Mouse (Mus musculus): Measurements from ENCODE around the gene Nup107.

Gene Nup107

DNA sequence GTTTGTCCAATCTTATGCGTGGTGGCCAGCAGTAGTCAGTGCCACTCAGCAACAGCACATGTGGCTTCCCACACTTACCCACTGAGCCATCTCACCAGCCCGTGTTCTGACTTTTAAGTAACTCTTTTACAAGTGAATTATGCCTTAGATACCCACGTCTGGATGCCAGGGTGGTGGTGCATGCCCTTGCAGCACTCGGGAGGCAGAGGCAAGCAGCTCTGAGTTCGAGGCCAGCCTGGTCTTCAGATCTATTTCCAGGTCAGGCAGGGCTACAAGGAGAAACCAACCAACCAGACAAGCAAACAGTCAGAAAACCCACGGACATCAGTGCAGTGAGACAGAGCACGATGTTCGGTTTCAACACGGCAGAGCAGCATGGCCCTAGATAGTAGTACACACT is 9.4 kb upstream of the Nup107 start:
- DNase-seq (ENCODE audit: low read depth, low spot score): no peak

DNA sequence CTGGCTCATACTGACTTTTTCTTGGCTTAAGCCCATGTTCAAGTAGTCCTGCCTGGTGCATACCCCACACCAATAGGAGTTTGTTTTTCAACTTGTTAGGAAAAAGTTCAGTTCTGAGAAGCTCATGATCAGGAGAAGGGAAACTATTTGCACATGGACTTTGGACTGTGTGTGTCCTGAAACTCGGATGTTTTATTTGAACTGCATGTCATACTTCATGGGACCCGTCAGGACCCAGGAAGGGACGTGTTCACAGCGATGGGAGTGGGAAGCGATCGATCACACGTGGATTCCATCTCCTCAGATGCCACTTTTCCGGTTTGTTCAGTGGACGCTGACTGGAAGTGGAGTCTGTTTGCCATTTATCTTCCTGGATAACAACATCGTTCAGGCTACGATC is 7.3 kb upstream of the Nup107 start:
- DNase-seq (ENCODE audit: low read depth, low spot score): no peak

DNA sequence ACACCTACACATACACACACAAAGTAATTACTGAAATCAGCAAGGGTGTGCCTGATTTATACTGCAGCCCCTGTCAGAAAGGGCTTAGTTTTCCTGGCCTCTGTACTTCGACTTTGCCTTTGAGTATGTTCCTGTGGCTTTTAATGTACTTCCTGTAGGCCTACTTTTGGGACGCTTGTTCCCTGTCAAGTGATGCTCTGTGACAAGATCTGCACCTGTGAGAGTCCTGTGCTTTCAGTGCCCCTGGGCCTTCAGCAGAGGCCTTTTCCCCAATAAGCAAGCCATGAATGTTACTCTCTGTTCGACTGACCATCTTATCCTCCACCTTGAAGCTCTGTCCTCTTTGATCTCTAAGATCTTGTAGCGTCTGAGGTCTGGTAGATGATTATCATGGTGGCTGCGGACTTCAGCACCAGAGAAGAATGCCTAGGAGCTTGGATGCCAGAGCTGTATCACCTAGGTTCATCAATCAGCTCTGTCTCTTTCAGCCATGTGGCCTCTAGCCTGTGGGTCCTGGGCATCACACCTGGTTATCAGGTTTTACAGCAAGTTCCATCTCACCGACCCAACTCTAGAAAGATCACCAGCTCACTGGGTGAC is 6.0 kb upstream of the Nup107 start:
- DNase-seq (ENCODE audit: low read depth, low spot score): no peak

DNA sequence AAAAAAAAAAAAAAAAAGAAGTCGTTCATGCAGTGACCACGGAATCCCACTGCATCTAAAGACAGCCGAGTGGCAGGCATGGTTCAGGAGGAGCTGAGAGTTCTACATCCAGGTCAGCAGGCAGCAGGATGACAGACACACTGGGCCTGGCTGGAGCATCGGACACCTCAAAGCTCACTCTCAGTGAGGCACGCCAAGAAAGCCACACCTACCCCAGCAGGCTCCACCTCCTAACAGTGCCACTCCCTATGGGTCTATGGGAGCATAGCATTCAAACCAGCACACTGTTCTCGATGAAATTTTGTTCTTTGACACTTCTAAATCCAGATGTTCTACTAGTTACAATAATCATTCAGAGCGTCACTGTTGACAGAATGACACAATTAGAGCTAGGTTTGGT is 5.2 kb upstream of the Nup107 start:
- no peak for DNase-seq (ENCODE audit: low read depth, low spot score)

DNA sequence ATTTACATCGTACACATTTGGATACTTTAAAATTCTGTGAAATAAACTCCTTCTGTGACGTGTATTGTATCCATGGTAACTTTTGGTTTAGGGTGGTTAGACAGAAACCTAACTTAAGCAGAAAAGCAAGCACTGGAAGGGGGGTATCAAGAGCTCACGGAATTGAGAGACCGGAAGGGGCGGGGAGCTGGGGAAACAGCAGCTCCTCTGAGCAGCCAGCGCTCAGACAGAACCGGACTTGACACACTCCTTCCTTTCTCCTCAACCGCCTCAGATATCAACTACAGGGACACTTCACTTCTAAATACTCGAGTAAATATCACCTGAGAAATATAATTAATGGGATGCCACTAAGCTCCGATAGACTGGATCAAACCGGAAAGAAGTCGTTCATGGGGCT is 4.6 kb upstream of the Nup107 start:
- no peak for DNase-seq (ENCODE audit: low read depth, low spot score)

DNA sequence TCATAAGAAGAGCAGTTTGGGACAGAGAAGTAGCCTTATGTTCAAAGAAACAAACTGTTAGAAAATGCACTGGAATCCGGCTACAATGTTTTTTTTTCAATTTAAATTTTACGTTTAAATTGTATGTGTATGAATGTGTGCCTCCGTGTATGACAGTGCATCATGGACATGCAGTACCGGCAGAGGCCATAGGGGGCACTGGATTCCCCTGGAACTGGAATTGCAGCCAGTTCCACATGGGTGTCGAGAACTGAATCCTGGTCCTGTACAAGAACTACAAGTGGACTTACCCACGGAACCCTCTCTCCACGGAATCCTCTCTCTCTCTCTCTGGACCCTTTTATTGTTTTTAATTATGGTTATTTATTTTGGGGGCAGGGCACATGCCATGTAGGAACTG is 3.7 kb upstream of the Nup107 start:
- DNase-seq (ENCODE audit: low read depth, low spot score): no peak

DNA sequence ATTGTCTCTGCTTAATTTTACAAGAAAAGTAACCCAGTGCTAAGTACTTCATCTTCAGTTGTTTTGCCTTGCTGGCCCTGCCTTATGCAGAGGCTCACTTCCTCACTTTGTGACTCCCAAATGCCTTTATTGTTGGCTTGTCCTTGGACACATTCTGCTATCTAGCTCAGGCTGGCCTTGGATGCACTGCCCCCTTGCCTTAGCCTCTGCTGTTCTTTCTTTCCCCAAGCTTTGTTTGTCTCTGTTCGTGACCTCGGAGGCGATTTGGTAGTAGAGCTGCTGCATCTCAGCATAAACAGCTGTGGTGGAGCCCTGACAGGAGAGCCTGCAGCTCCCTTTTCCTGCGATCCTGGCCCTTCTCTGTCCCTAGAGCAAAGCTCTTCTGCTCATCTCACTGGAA is 2.7 kb upstream of the Nup107 start:
- DNase-seq (ENCODE audit: low read depth, low spot score): no peak

DNA sequence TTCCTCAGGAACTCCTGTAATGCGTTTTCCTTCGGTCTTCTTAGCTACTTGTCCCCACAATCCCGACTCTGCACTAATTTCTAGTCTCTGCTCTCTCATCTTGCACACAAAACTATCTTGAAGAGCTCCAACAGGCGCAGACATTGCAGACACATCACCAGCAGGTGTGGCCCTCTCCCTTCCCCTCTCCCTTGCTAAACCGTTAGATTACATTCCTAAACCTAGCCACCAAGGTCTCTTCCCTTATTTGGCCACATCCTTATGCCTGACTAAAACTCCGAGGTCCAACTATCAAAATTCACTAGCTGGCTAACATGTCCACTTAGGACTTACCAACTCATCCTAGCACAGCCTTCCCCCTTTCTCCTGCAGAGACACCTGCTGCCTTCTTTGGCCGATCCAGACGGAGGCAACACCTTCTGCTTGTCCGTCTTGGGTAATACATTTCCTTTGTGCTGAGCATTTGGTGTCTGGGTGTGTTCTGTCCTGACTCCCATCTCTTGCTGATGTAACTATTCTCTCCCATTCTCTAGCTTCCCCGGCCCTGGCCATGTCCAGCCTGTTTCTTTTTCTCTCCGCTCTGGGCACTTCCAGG is 1.0 kb upstream of the Nup107 start:
- no peak for DNase-seq (ENCODE audit: low read depth, low spot score)

DNA sequence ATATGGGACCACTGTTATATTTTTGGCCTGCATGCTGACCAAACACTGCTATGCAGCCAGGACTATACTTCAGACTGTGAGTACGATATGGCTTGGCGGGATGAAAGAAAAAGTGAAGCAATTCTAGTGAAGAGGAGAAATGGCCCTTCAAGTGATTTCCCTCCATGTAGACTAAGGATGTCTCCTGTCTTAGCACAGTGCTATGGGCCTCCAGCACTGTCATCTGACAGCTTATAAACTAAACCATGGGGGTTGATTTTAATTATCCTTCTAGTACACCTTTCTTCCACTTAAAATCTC is 1.4 kb downstream of the Nup107 start:
- no peak for DNase-seq (ENCODE audit: low read depth, low spot score)

DNA sequence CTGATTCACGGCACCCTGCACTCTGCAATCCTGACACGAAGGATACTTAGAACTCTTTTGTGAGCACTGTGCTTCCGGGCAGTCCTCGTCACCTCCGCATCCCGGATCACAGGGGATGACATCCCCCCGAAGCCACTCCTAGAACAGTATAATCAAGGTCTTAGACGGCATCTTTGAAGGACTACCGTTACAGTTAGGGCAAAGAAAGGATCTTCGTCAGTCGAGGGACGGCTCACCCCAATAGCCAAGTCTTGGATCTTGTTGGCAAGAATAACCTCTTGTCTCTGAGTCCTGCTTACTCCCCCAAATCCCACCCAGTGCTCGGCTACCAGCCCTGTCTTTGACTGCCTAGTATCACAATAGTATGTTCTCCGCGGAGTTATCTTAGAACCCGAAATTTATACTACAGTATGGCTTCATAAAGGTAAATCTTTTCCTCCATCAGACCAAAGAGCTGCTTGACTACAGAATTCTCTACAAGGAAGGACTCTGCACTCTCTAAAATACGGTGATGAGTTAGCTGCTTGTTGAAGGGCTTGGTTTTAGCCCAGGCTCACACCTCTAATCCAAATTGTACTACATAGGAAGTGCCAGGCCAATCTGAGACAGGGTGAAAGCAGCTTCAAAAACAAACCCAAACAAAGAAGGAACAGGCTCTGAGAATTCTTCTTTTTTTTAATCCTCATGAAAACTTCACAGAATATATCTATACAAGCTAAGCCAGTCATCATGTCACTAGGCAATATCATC is 1.9 kb downstream of the Nup107 start:
- no peak for DNase-seq (ENCODE audit: low read depth, low spot score)

DNA sequence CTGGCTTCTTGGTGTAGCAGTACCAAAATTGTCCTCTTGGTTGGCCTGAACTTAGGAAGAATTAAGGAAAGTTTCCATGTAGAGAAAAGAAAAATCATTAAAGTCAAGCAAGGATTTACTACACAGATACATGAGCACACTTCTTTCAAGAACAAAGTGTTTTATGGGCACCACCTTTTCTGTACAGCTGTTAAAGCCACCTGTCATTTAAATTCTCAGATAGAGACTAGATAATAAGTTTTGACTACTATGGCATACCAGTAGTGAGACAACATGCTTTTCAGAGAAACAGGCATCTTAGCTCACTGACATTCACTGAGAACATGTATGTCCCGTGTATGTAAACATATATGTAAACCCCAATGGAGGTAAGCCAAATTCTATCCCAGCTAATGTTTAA is 2.5 kb downstream of the Nup107 start:
- DNase-seq (ENCODE audit: low read depth, low spot score): no peak

DNA sequence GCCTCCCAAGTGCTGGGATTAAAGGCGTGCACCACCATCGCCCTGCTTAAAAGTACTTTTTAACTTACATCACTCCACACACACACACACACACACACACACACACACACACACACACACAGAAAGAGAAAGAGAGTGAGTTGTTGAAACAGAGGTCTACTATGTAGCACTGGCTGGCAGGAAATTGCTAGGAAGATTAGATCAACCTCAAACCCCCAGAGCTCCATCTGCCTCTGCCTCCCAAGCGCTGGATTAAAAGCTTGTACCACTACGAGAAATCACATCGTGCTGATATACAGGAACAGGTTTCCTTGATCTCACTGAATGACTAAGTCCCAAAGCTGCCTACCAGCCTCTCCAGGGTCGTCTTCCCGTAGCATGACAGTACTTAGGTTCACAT is 7.9 kb downstream of the Nup107 start:
- DNase-seq (ENCODE audit: low read depth, low spot score): no peak

DNA sequence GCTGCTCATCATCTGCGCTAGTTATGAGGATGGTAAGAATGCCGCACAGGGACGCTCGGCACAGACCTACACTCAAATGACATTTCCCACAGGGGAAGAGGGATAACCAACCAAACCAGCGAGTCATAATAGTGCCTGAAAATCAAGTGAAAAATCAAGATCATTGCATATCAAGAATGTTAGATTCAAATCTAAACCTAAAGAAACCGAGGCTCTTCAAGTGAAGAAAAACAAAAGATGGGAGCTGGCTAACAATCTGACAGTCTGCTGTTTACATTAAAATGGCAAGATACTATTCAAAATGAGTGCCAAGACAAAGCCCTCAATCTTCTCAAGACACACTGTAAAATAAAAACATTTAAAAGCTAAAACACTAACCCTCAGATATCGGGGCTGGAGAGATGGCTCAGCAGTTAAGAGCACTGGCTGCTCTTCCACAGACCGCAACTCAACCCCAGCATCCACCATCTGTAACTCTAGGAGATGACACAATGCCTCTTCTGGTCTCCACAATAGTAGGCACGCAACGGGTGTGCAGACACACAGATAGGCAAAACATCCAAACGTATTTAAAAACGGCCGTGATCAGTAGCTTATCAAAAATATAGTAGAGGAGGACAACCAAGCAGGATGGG is 8.6 kb downstream of the Nup107 start:
- no peak for DNase-seq (ENCODE audit: low read depth, low spot score)

DNA sequence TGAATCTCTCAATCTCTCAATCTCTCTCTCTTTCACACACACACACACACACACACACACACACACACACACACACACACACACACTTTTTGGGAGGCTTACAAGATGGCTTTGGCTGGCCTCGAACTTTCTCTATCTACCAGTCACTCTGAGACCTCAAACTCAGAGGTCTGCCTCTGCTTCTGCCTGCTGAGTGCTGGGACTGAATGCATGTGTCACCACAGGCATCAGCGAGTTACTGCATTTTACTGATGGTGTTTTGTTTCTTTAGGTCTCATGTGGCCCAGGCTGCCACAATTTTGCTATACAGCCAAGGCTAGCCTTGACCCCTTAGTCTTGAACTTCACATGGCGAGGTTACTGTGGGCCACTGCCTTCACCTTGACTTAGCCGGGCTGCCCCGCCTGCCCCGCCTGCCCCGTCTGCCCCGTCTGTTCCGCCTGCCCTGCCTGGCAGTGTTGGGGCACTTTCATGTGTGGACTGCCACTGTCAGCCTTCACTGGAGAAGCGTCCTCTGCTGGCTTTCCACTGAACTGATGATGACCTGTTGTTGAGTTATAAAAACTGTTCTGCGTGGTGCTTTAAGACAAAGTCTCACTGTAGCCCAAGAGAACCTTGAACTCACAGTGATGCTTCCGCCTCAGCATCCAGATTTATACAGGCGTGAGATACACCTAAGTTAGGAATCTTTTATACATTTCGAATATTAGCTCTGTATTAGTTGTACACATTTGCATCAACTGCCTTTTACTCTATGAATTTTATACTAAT is 9.8 kb downstream of the Nup107 start:
- DNase-seq (ENCODE audit: low read depth, low spot score): no peak

DNA sequence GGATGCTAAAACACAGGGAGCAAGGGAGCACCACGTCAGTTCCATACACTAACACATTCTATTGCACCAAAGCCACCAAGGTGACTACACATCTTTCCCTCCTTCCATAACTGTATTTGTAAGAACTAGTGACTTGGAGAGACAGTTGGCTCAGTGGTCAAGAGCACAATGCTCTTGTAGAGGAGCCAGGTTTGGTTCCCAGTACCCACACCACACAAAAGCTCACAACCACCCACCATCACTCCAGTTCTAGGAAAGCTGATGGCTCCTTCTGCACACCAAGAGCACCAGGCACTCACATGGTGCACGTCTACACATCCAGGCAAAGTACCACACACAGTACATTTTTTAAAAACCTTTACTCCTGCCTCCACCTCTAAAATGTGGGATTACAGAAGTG is 10.4 kb downstream of the Nup107 start:
- no peak for DNase-seq (ENCODE audit: low read depth, low spot score)

DNA sequence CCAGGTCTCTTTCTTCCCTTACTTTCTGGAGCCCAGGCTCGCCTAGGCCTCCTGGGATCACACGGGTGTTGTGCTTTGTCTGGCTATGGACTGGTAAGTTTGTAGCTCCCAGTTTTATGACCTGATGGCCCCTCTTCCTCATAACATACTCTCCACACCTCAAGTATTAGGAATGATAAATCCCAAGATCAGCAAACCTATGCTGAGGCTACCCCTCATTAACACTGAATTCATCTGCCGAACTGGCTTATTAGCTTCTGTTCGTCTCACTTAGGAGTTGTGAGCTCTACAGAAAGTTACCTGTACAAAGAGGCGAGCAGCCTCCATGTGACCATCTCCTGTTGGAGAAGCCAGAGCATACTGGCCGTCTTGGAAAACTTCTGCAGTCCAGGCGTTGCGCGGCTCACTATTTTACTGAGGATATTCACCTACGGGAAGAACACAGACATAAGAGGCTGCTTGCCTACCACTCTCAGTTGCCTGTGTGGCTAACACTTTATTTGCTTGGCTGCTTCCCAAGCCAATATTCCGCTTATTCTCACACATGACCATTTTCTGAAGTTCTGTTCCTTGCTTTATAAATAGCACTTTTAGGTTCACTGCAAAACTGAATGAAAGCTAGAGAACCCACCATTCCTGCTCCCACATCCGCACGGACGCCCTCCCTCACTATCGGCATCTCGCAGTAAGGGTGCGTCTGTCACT is 11.3 kb downstream of the Nup107 start:
- DNase-seq (ENCODE audit: low read depth, low spot score): no peak

DNA sequence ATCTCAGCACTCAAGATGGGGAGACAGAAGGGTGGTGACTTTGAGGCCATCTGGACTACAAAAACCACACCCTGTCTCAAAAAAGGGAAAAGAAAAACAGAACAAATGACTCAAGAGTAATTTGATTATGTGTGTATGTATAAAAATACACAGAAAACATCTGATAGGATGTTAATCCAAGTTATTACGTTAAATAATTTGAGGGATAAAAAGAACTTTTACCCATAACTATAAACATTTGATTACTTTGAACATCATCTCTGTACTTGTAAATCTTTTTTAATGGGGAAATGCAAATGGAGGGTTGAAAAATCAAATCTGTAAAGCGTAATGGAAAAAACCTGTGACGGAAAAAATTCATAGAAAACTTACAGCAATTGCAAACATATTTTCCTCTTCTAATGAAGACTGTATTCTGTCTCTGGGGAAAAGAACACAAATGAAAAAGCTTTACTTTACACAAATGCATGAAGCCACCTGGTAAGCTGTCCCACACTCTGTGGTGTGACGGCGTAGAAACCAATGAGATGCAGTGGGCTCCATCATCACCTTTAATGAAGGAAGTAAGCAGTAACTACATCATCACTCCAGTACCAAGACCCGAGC is 12.1 kb downstream of the Nup107 start:
- DNase-seq (ENCODE audit: low read depth, low spot score): no peak

DNA sequence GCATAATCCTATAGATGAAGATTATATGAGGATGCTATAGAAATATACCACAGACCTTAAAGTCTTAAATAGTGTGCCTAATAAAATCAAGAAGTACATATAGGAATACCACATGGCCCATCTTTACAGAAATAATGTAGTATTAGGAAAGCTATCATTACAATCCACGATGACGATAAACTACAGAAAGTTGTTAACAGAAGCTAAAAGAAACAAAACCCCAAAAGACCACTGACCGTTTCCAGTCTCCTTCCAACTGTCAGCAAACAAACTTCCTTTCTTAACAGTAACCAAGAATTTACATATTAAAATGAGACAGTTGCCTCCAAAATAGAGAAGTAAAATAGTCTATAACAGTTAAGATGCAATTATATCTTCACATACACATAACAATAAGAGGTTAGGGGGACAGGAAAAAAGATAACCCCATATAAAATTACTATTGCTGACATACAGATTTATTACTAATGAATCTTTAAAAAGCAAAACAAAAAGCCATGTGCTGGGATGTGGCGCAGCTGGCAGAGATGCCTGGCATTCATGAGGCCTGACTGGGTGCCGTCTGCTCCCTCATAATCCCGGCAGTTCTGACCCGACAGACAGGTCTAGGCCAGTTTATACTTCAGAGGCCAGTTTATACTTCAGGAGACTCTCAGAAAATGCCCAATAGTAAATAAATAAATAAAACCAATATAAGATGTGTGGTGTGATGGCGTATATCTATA is 12.8 kb downstream of the Nup107 start:
- DNase-seq (ENCODE audit: low read depth, low spot score): no peak

DNA sequence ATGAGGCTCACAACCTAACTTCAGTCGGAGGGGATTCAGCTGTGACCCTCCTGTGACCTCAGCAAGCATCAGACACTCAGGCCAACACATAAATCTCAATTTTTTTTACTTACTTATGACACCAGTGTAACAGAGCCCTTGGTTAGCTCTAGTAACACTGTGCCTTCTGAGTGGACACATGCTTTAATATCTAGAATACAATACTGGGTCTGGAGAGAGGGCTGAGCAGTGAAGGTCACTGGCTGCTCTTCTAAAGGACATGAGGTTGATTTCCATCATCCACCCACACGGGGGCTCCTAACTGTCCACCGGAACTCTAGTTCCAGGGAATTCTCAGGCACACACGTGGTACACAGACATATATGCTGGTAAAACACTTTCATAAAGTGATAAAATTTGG is 13.6 kb downstream of the Nup107 start:
- no peak for DNase-seq (ENCODE audit: low read depth, low spot score)

DNA sequence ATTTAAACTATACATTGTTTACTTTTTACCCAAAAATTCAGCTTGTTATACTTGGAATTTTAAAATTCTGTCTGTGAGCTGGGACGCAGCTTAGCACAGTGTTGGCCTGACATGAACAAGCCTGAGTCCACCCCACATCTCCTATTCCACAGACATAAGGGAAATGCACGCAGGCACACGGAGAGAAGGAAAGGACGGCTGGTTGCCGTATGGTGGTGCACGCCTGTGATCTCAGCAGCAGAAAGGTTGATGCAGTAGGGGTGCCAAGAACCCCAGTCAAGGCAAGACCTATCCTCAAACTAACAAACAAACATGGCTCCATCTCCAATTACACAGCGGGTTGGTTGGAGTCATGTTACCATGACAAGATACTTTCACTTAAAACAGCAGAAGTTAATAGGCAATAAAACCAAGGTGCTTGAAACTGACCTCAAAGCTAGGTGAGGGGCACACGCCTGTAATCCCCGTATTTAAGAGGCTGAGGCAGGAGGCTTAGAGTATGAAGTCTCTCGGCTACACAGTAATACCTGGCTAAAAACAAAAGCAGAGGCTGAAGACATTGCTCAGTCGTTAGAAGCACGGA is 14.1 kb downstream of the Nup107 start:
- DNase-seq (ENCODE audit: low read depth, low spot score): no peak

Data from skeletal muscle tissue, adult 2 months (tissue).